Mouse (Mus musculus): Measurements from ENCODE around the gene Gsn. TPM values are rescaled to one million over a fixed set of nuclear protein-coding genes. Genes with fewer than 3 reads are reported as not detected.

The Gsn gene
- polyA plus RNA-seq, 1 experiment, result 282 TPM

- Histone ChIP-seq H3K4me3 (no peak overlapping the region), H3ac (ENCODE audit: control insufficient read depth, insufficient read length) (no peak overlapping the region)
Measured at GRCm38 (mm10) chr2:35211681-35212080, 44.5 kb upstream of the Gsn start.

GRCm38 (mm10) chr2:35213345-35213910 is 42.8 kb upstream of the Gsn start:
- Histone ChIP-seq H3K4me3 (no peak overlapping the region), H3K27me3 (ENCODE audit: control insufficient read depth, insufficient read depth, insufficient read length) (no peaks in the 10 kb centered on the region), H3K36me3 (ENCODE audit: control insufficient read depth, insufficient read depth) (no peaks in the 10 kb centered on the region), H3K79me2 (ENCODE audit: control insufficient read depth, insufficient read depth) (no peaks in the 10 kb centered on the region), H3K4me2 (ENCODE audit: low read depth) (no peak overlapping the region), H3ac (ENCODE audit: control insufficient read depth, insufficient read length) (no peak overlapping the region)
- TF ChIP-seq SRF (IDR thresholded peaks at IDR 0.05; ENCODE audit: control insufficient read depth, insufficient read length, low read depth), result no peak
- no peak for TF ChIP-seq POLR2AphosphoS2 (IDR thresholded peaks at IDR 0.05; ENCODE audit: insufficient read length, low read depth)
- no peak for TF ChIP-seq E2F4 (IDR thresholded peaks at IDR 0.05; ENCODE audit: insufficient read depth)
- no peak for TF ChIP-seq MYOG (IDR thresholded peaks at IDR 0.05; ENCODE audit: control insufficient read depth in 1 of 3, insufficient read depth in 1 of 3, insufficient read length in 2 of 3, low read depth in 2 of 3)
- no peak for TF ChIP-seq CEBPB (IDR thresholded peaks at IDR 0.05; ENCODE audit: insufficient read depth, poor library complexity, severe bottlenecking)
- TF ChIP-seq USF1 (IDR thresholded peaks at IDR 0.05; ENCODE audit: low read depth), result no peak
- no peak for TF ChIP-seq REST (IDR thresholded peaks at IDR 0.05; ENCODE audit: insufficient read depth, insufficient read length)
- no peak for TF ChIP-seq TCF3 (IDR thresholded peaks at IDR 0.05; ENCODE audit: insufficient read length, low read depth)
- no peak for TF ChIP-seq POLR2A (IDR thresholded peaks at IDR 0.05; ENCODE audit: insufficient read length, low read depth)
- no peak for TF ChIP-seq MAX (IDR thresholded peaks at IDR 0.05; ENCODE audit: low read depth)

More at GRCm38 (mm10) chr2:35211681-35212080, 44.5 kb upstream of the Gsn start:
- Histone ChIP-seq H3K79me2 (ENCODE audit: control insufficient read depth, insufficient read depth) (no peaks in the 10 kb centered on the region), H3K27me3 (ENCODE audit: control insufficient read depth, insufficient read depth, insufficient read length) (no peaks in the 10 kb centered on the region), H3K4me2 (ENCODE audit: low read depth) (no peak overlapping the region), H3K36me3 (ENCODE audit: control insufficient read depth, insufficient read depth) (no peaks in the 10 kb centered on the region)
- TF ChIP-seq POLR2A (IDR thresholded peaks at IDR 0.05; ENCODE audit: insufficient read length, low read depth) (no peak), MYOD1 (IDR thresholded peaks at IDR 0.05; ENCODE audit: control insufficient read depth in 1 of 3, insufficient read length in 2 of 3, low read depth in 2 of 3) (no peak), MAX (IDR thresholded peaks at IDR 0.05; ENCODE audit: low read depth) (no peak), USF1 (IDR thresholded peaks at IDR 0.05; ENCODE audit: low read depth) (no peak), MYOG (IDR thresholded peaks at IDR 0.05; ENCODE audit: control insufficient read depth in 1 of 3, insufficient read depth in 1 of 3, insufficient read length in 2 of 3, low read depth in 2 of 3) (no peak), TCF12 (IDR thresholded peaks at IDR 0.05; ENCODE audit: insufficient read depth, poor library complexity, severe bottlenecking) (no peak)

- H3K79me2 ChIP-seq (ENCODE audit: control insufficient read depth, insufficient read depth), result no peaks in the 10 kb centered on the region
- H3K4me3 ChIP-seq, result no peak overlapping the region
- no peak overlapping the region for H3ac ChIP-seq (ENCODE audit: control insufficient read depth, insufficient read length)
- no peaks in the 10 kb centered on the region for H3K36me3 ChIP-seq (ENCODE audit: control insufficient read depth, insufficient read depth)
- H3K27me3 ChIP-seq (ENCODE audit: control insufficient read depth, insufficient read depth, insufficient read length), result no peaks in the 10 kb centered on the region
- TF ChIP-seq E2F4 (IDR thresholded peaks at IDR 0.05; ENCODE audit: insufficient read depth), result no peak
- no peak for TF ChIP-seq TCF3 (IDR thresholded peaks at IDR 0.05; ENCODE audit: insufficient read length, low read depth)
- no peak for TF ChIP-seq REST (IDR thresholded peaks at IDR 0.05; ENCODE audit: insufficient read depth, insufficient read length)
- TF ChIP-seq USF1 (IDR thresholded peaks at IDR 0.05; ENCODE audit: low read depth), result no peak
- peak; percentile 32 for TF ChIP-seq SRF (IDR thresholded peaks at IDR 0.05; ENCODE audit: control insufficient read depth, insufficient read length, low read depth)
- TF ChIP-seq MYOD1 (IDR thresholded peaks at IDR 0.05; ENCODE audit: control insufficient read depth in 1 of 3, insufficient read length in 2 of 3, low read depth in 2 of 3), result peak in 2 of 3 experiments; percentile 62 to 74
- TF ChIP-seq MYOG (IDR thresholded peaks at IDR 0.05; ENCODE audit: control insufficient read depth in 1 of 3, insufficient read depth in 1 of 3, insufficient read length in 2 of 3, low read depth in 2 of 3), result peak in 2 of 3 experiments; percentile 64 to 77
- no peak for TF ChIP-seq MAX (IDR thresholded peaks at IDR 0.05; ENCODE audit: low read depth)
- no peak for TF ChIP-seq CEBPB (IDR thresholded peaks at IDR 0.05; ENCODE audit: insufficient read depth, poor library complexity, severe bottlenecking)
- no peak for TF ChIP-seq POLR2A (IDR thresholded peaks at IDR 0.05; ENCODE audit: insufficient read length, low read depth)
- no peak for TF ChIP-seq TCF12 (IDR thresholded peaks at IDR 0.05; ENCODE audit: insufficient read depth, poor library complexity, severe bottlenecking)
- no peak for TF ChIP-seq POLR2AphosphoS2 (IDR thresholded peaks at IDR 0.05; ENCODE audit: insufficient read length, low read depth)
- peak overlapping the region; percentile 51 for H3K4me2 ChIP-seq (ENCODE audit: low read depth)
Measured at GRCm38 (mm10) chr2:35214881-35215358, 41.3 kb upstream of the Gsn start.

GRCm38 (mm10) chr2:35215363-35215762 is 40.8 kb upstream of the Gsn start:
- no peaks in the 10 kb centered on the region for H3K36me3 ChIP-seq (ENCODE audit: control insufficient read depth, insufficient read depth)
- no peak overlapping the region for H3K4me3 ChIP-seq
- H3K4me2 ChIP-seq (ENCODE audit: low read depth), result no peak overlapping the region
- H3ac ChIP-seq (ENCODE audit: control insufficient read depth, insufficient read length), result no peak overlapping the region
- H3K27me3 ChIP-seq (ENCODE audit: control insufficient read depth, insufficient read depth, insufficient read length), result no peaks in the 10 kb centered on the region
- no peak for TF ChIP-seq TCF12 (IDR thresholded peaks at IDR 0.05; ENCODE audit: insufficient read depth, poor library complexity, severe bottlenecking)
- no peak for TF ChIP-seq E2F4 (IDR thresholded peaks at IDR 0.05; ENCODE audit: insufficient read depth)
- TF ChIP-seq USF1 (IDR thresholded peaks at IDR 0.05; ENCODE audit: low read depth), result no peak
- no peak for TF ChIP-seq TCF3 (IDR thresholded peaks at IDR 0.05; ENCODE audit: insufficient read length, low read depth)
- TF ChIP-seq MYOD1 (IDR thresholded peaks at IDR 0.05; ENCODE audit: control insufficient read depth in 1 of 3, insufficient read length in 2 of 3, low read depth in 2 of 3), result no peak
- no peak for TF ChIP-seq REST (IDR thresholded peaks at IDR 0.05; ENCODE audit: insufficient read depth, insufficient read length)
- no peak for TF ChIP-seq POLR2A (IDR thresholded peaks at IDR 0.05; ENCODE audit: insufficient read length, low read depth)
- TF ChIP-seq POLR2AphosphoS2 (IDR thresholded peaks at IDR 0.05; ENCODE audit: insufficient read length, low read depth), result no peak
- no peak for TF ChIP-seq CEBPB (IDR thresholded peaks at IDR 0.05; ENCODE audit: insufficient read depth, poor library complexity, severe bottlenecking)
- TF ChIP-seq SRF (IDR thresholded peaks at IDR 0.05; ENCODE audit: control insufficient read depth, insufficient read length, low read depth), result no peak
- TF ChIP-seq MYOG (IDR thresholded peaks at IDR 0.05; ENCODE audit: control insufficient read depth in 1 of 3, insufficient read depth in 1 of 3, insufficient read length in 2 of 3, low read depth in 2 of 3), result no peak
- no peaks in the 10 kb centered on the region for H3K79me2 ChIP-seq (ENCODE audit: control insufficient read depth, insufficient read depth)
